ENCODE assay signal across 8 mouse cellular contexts in the genomic region with DNA sequence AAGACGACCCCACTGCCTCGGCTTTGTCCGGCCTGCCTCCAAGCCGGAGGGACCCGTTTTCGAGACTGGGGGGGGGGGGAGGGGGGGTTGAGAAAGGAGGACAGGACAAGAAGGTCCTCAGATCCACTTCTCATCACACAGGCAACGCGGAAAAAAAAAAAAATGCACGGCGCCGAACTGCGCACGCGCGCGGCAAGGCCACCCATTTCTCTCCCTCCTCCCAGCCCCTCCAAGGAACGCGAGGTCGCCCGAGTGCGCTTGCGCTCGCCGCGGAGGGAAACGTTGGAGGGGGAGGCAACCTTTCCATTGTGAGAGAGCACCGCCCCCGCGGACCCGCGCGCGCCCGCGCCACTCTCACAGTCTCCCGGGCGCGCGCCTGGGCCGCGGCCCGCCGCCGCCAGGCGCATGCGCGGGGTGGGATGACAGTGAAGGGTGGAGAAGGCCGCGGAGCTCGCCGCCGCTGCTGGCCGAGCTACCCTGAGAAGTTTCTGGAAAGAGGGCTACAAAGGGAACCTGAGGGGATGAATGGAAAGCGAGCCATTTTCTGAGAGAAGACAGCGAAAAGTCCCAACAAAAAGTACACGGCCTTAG. TPM values are rescaled to one million over a fixed set of nuclear protein-coding genes. Genes with fewer than 3 reads are reported as not detected.
A peak's percentile ranks its signal among the peaks of the same experiment; 100 is the strongest.
DNase-seq lines count a peak whose midpoint lies in the region; ATAC-seq and TF ChIP-seq lines count a peak whose summit lies in the region.

No protein-coding gene starts in this region.

- no peaks in the 10 kb centered on the region for H3K9me3 ChIP-seq in erythroblast, embryonic 14.5 days (ENCODE audit: control insufficient read depth, low read length)
- no peaks in the 10 kb centered on the region for H3K9me3 ChIP-seq in heart, embryonic 13.5 days
- H3K9me3 ChIP-seq in liver, embryonic 12.5 days (replicated peaks), result no peaks in the 10 kb centered on the region
- no peaks in the 10 kb centered on the region for H3K9me3 ChIP-seq in stomach, embryonic 15.5 days

- no peaks in the 10 kb centered on the region for H3K79me3 ChIP-seq in C2C12 (ENCODE audit: low read depth)

- H3K4me2 ChIP-seq in heart, embryonic 13.5 days, result peak overlapping the region; percentile 97
- peak overlapping the region; percentile 99 for H3K4me2 ChIP-seq in liver, embryonic 12.5 days
- peak overlapping the region; percentile 98 for H3K4me2 ChIP-seq in stomach, embryonic 15.5 days

- peak overlapping the region; percentile 74 for H3K4me3 ChIP-seq in C2C12 (ENCODE audit: insufficient read depth, poor library complexity, severe bottlenecking)
- peak overlapping the region; percentile 78 for H3K4me3 ChIP-seq in erythroblast, embryonic 14.5 days (replicated peaks)
- peak overlapping the region; percentile 76 for H3K4me3 ChIP-seq in heart, embryonic 13.5 days
- peak overlapping the region; percentile 90 for H3K4me3 ChIP-seq in liver, embryonic 12.5 days
- H3K4me3 ChIP-seq in stomach, embryonic 15.5 days (replicated peaks), result peak overlapping the region; percentile 79

- peaks cover 41% of the 10 kb centered on the region for H3K4me1 ChIP-seq in erythroblast, embryonic 14.5 days (ENCODE audit: control insufficient read depth)
- H3K4me1 ChIP-seq in heart, embryonic 13.5 days, result peaks cover 21% of the 10 kb centered on the region
- peaks cover 43% of the 10 kb centered on the region for H3K4me1 ChIP-seq in liver, embryonic 12.5 days
- H3K4me1 ChIP-seq in stomach, embryonic 15.5 days, result 0 out of 2 replicates have a peak, but pooled peaks cover 4% of the 10 kb centered on the region

- peak overlapping the region; percentile 98 for H3K9ac ChIP-seq in heart, embryonic 13.5 days
- peak overlapping the region; percentile 91 for H3K9ac ChIP-seq in liver, embryonic 12.5 days
- H3K9ac ChIP-seq in stomach, embryonic 15.5 days, result peak overlapping the region; percentile 81

- DNase-seq in brain, embryonic 14.5 days (ENCODE audit: low read depth), result peak; percentile 100
- DNase-seq in kidney, postnatal 10 days, result peak; percentile 99
- peak; percentile 99 to 100 for DNase-seq in natural killer cell, adult 2 months (ENCODE audit: low spot score in 2 of 2)

- H3ac ChIP-seq in C2C12 (ENCODE audit: control insufficient read depth, insufficient read length, low read depth), result peak overlapping the region; percentile 100

- H3K36me3 ChIP-seq in C2C12 (ENCODE audit: control insufficient read depth, insufficient read depth), result no peaks in the 10 kb centered on the region
- no peaks in the 10 kb centered on the region for H3K36me3 ChIP-seq in erythroblast, embryonic 14.5 days (ENCODE audit: control insufficient read depth)
- H3K36me3 ChIP-seq in heart, embryonic 13.5 days, result no peaks in the 10 kb centered on the region
- no peaks in the 10 kb centered on the region for H3K36me3 ChIP-seq in liver, embryonic 12.5 days
- H3K36me3 ChIP-seq in stomach, embryonic 15.5 days, result no peaks in the 10 kb centered on the region

- H3K27ac ChIP-seq in heart, embryonic 13.5 days (replicated peaks), result peak overlapping the region; percentile 100
- peak overlapping the region; percentile 99 for H3K27ac ChIP-seq in liver, embryonic 12.5 days
- peak overlapping the region; percentile 100 for H3K27ac ChIP-seq in stomach, embryonic 15.5 days

- peak; percentile 74 for ATAC-seq in heart, embryonic 13.5 days (ENCODE audit: extremely low read depth, insufficient number of reproducible peaks, low FRiP score, low TSS enrichment)
- ATAC-seq in liver, embryonic 12.5 days, result peak; percentile 89
- ATAC-seq in stomach, embryonic 15.5 days (ENCODE audit: insufficient read depth, low FRiP score, low read depth), result peak; percentile 88

- no peaks in the 10 kb centered on the region for H3K27me3 ChIP-seq in C2C12 (ENCODE audit: control insufficient read depth, insufficient read depth, insufficient read length)
- H3K27me3 ChIP-seq in erythroblast, embryonic 14.5 days (ENCODE audit: control insufficient read depth), result no peaks in the 10 kb centered on the region
- no peaks in the 10 kb centered on the region for H3K27me3 ChIP-seq in heart, embryonic 13.5 days (replicated peaks)
- H3K27me3 ChIP-seq in liver, embryonic 12.5 days (replicated peaks), result no peaks in the 10 kb centered on the region
- no peaks in the 10 kb centered on the region for H3K27me3 ChIP-seq in stomach, embryonic 15.5 days (replicated peaks)

- no peak for TF ChIP-seq CTCF in C2C12 (IDR thresholded peaks at IDR 0.05; ENCODE audit: control insufficient read depth, insufficient read depth, insufficient read length)
- no peak for TF ChIP-seq CTCF in brain, embryonic 14.5 days (IDR thresholded peaks at IDR 0.05; ENCODE audit: borderline replicate concordance, extremely low read depth, insufficient read depth, insufficient read length)

- WGBS in heart, embryonic 13.5 days, result under 1% methylated on average over 54 of the region's 56 CpGs
- WGBS in liver, embryonic 12.5 days (ENCODE audit: insufficient replicate concordance), result under 1% methylated on average over 55 of the region's 56 CpGs
- WGBS in stomach, embryonic 15.5 days, result 0% methylated on average over 55 of the region's 56 CpGs

- TF ChIP-seq POLR2A in brain, embryonic 14.5 days (IDR thresholded peaks at IDR 0.05; ENCODE audit: borderline replicate concordance, extremely low read depth, insufficient read depth, insufficient read length, poor library complexity, severe bottlenecking), result peak; percentile 80

- H3K79me2 ChIP-seq in C2C12 (ENCODE audit: control insufficient read depth, insufficient read depth), result no peaks in the 10 kb centered on the region

TF ChIP-seq in C2C12, 6 proteins besides CTCF, POLR2A, EP300 and RAD21:
- TF ChIP-seq MYOG (IDR thresholded peaks at IDR 0.05; ENCODE audit: control insufficient read depth, extremely low read depth, insufficient read length) (no peak), MAX (IDR thresholded peaks at IDR 0.05) (no peak), CEBPB (IDR thresholded peaks at IDR 0.05; ENCODE audit: low read depth) (no peak), USF1 (IDR thresholded peaks at IDR 0.05; ENCODE audit: low read depth) (no peak), MYOD1 (IDR thresholded peaks at IDR 0.05; ENCODE audit: control insufficient read depth, insufficient read length, low read depth) (no peak), FOSL1 (IDR thresholded peaks at IDR 0.05; ENCODE audit: insufficient read depth, low read length, poor library complexity, severe bottlenecking) (no peak)

RNA-seq across cellular contexts. Expression of a gene that starts 7.4 kb away (rescaled TPM):
- polyA plus RNA-seq in C2C12 (2012; fragmentation: generic; extraction: Trizol), result 12.1 TPM
- 9.9 and 32.7 TPM in 2 replicates for polyA plus RNA-seq in brain, embryonic 14.5 days (2012; rRNA removed)
- 25.6 and 25.7 TPM in 2 replicates for polyA plus RNA-seq in erythroblast, embryonic 14.5 days (2012)
- 5.1 and 6.6 TPM in 2 replicates for polyA plus RNA-seq in heart, embryonic 13.5 days (2015; fragmentation: Nextera tagmentation; extraction: Ambion mirVana)
- 9.1 and 9.2 TPM in 2 replicates for polyA plus RNA-seq in liver, embryonic 12.5 days (2016; fragmentation: Nextera tagmentation; extraction: Ambion mirVana)
- 8.4 and 10.4 TPM in 2 replicates for polyA plus RNA-seq in stomach, embryonic 15.5 days (2015; fragmentation: Nextera tagmentation; extraction: Ambion mirVana)

Comparison
In these comparisons a context has a peak if more than half of its experiments do, and no peak if none do; other contexts are left out.
1. Peak in every context shown above with its lines: DNase-seq, ATAC-seq, H3K4me3 ChIP-seq and H3K27ac ChIP-seq.